Mouse (Mus musculus) cortical plate, adult 2 months (tissue): Measurements from ENCODE around the gene Gm10553. TPM values are rescaled to one million over a fixed set of nuclear protein-coding genes. Genes with fewer than 3 reads are reported as not detected.
"Not testable (repeated sequence)": the region's sequence is repeated elsewhere in the genome, so short reads cannot be mapped to it uniquely, and the experiment has no call there.

Source experiments
- H3K27ac ChIP-seq: fragments of 200-500 bp; 2 replicates; pipeline ENCODE4 v1.5.1; 2012; ENCODE audit warnings: low read length, control low read depth, inconsistent platforms; ENCODE audit not compliant: insufficient read depth
- H3K4me1 ChIP-seq: fragments of 200-500 bp; 2 replicates; pipeline ENCODE4 v1.6.1; 2011; ENCODE audit warnings: low read length; ENCODE audit not compliant: control insufficient read depth, insufficient read depth
- H3K4me3 ChIP-seq: fragments of 200-500 bp; 2 replicates; pipeline ENCODE4 v1.5.1; 2011; ENCODE audit warnings: mild to moderate bottlenecking, low read length, control low read depth; ENCODE audit not compliant: insufficient read depth
- polyA plus RNA-seq: library from polyadenylated mRNA; depleted of rRNA; stranded (reverse); fragments of >200 nt; gene quantifications from 2 replicates; pipeline ENCODE4 v1.2.3, GENCODE M21; 2012; rRNA removed

Gene Gm10553
- polyA plus RNA-seq, 1 experiment: not detected

DNA sequence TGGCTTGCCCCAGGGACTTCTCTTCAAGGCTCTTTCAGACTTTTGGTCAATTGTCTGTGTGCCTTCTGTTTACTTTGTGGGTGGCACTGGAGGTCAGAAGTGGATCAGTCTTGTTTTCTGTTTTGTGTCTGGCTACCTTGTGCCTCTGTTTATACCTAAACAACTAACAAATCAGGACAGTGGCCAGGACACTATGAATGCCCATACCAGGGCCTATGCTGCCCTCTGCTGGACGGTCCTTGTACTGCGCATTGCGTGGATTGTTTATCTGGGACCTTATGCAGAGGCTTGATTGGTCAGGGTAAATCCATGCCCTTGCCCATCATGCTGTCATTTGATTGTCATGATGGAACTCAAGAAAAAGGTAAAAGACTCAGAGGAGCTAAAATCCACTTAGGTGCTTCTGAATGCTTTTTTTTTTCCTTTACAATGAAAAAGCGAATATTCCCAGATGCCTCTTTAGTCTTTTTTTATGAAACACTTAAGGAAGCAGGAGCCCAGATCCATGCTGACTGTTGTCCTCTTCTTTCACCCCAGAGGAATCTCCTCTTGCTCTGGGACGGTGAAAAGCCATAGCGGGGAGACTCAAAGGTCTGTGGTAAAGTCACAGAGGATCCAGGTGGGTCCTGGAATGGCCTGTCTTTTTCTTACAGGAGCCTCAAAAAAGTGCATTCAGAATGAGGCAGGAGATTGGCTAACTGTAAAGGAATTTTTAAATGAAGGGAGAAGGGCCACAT, 14.9 kb downstream of the Gm10553 start:
- not testable (repeated sequence) for H3K4me1 ChIP-seq, H3K27ac ChIP-seq, H3K4me3 ChIP-seq

DNA sequence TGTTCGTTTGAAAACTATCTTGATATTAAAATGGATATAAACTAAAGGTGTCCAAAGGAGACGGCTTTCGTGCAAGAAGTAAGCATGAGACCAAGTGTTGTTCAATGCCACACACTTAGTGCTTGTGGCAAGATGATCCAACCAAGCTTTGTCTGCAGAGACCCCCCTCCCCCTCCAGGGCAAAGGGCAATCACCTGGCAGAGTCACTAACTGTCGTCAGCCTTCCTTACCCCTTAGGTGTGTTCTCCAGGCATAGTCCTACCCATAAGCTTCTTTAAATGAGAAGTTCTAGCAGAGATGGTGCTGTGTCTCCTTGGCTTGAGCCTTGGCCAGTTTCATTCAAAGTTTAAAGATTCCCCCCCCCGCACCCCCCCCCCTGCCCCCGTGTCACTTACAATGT, 17.6 kb downstream of the Gm10553 start:
- H3K27ac ChIP-seq: not testable (repeated sequence)

DNA sequence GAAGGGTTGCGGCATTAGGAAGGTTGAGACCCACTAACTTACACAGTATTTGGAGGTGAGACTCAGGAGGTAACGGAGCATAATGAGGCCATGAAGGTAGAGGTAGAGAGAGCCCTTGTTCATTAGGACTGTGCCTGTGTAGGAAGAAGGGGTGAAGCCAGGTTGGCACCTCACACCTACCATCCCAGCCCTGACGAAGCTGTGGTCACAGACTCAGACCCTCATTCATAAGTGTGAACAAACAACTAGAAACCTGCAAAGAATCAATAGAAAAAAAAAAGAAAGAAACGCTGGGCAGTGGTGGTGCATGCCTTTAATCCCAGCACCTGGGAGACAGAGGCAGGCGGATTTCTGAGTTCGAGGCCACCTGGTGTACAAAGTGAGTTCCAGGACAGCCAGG, 18.4 kb downstream of the Gm10553 start:
- not testable (repeated sequence) for H3K4me3 ChIP-seq, H3K4me1 ChIP-seq, H3K27ac ChIP-seq

More for the DNA sequence above, 17.6 kb downstream of the Gm10553 start:
- H3K4me3 ChIP-seq, H3K4me1 ChIP-seq: not testable (repeated sequence)

DNA sequence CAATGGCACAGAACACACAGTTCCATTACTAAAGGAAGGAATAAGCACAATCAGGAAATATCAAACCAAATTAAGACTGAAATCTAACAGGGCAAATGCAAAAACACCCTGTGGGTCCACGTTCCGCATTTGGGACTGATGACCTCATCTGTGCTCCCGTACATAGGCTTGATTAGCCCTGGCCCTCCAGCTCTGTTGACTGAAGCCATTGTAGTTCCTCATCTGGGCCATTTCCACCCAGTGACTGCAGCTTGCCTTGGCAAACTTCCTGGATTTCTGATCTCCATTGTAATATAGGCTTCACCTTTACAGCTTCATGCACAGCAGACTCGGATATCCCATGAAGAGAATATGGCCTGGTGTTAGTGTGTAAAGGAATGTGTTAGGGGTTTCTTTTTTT, 21.9 kb downstream of the Gm10553 start:
- not testable (repeated sequence) for H3K27ac ChIP-seq, H3K4me3 ChIP-seq

DNA sequence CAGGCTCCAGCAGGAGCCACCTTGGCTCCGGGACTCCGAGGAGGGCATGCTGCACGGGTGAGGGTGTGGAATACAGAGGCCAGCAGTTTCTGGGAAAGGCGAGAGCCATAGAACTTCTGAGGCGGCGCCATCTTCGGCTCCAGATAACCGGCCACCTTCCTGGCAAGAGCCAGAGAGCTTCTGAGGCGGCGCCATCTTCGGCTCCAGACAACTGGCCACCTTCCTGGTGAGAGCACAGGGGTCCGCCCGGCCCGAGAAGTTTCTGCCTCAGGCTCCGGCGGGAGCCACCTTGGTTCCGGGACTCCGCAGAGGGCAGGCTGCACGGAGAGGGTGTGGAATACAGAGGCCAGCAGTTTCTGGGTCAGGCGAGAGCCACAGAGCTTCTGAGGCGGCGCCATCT, 33.7 kb downstream of the Gm10553 start:
- H3K4me1 ChIP-seq, H3K4me3 ChIP-seq, H3K27ac ChIP-seq: not testable (repeated sequence)

More for the DNA sequence above, 21.9 kb downstream of the Gm10553 start:
- not testable (repeated sequence) for H3K4me1 ChIP-seq

Other genes with a start within 250 kb of the Gm10553 start
- 4.7 and 5.9 TPM in 2 replicates for gene Slc16a14, start 165.0 kb upstream of the Gm10553 start, polyA plus RNA-seq
- not detected in 2 replicates for gene A530032D15Rik, start 9.7 kb downstream of the Gm10553 start, polyA plus RNA-seq
- 0.19 TPM in 1 of 2 replicates, not detected in the other for gene C130026I21Rik, start 170.4 kb downstream of the Gm10553 start, polyA plus RNA-seq